Mouse (Mus musculus) neutrophil, adult 83 days (primary cell): ENCODE results near the gene Gm11541. TPM values are rescaled to one million over a fixed set of nuclear protein-coding genes. Genes with fewer than 3 reads are reported as not detected.

Experiments
- total RNA-seq, 2 experiments: library from RNA; stranded (reverse); gene quantifications; one replicate each; pipeline ENCODE4 v1.2.4; 2023

Gm11541 gene
- total RNA-seq: not detected

GRCm38 (mm10) chr11:94704472-94704871 is at the start of gene Gm11541:
Gene Gm11541, minus strand, starts transcription at chr11:94704499.

DNA sequence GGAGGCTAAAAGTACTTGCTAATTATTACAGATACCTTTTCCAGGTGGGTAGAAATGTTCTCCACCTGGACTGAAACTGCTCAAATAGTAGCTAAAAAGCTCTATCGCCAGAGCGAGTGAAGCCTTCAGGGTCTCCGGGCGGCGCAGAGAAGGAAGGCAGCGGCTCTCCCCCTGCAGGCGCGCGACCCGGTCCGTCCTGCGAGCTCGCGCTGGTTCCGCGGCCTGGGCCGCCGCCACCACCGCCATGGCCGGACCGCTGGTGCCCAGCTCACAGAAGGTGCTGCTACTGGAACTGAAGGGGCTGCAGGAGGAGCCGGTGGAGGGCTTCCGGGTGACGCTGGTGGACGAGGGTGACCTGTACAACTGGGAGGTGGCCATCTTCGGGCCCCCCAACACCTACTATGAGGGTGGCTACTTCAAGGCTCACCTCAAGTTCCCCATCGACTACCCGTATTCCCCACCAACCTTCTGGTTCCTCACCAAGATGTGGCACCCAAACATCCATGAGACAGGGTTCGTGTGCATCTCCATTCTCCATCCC is 37.5 kb upstream of the Gm11541 start, which contains the start of gene Cdc34b:
Gene Cdc34b (plus strand): TSS at position 51 of the 541 bp plus-strand sequence.

GRCm38 (mm10) chr11:94676754-94677606 is 27.3 kb downstream of the Gm11541 start, which contains the start of gene Xylt2:
Gene Xylt2, minus strand, starts transcription at chr11:94677515.

GRCm38 (mm10) chr11:94653663-94654436 is 50.4 kb downstream of the Gm11541 start, which contains the start of the genes Mrpl27 and Eme1:
Gene Mrpl27, plus strand, starts transcription at chr11:94653767.
Gene Eme1, minus strand, starts transcription at chr11:94653964.

Other genes starting within 250 kb of the Gm11541 start
- 1 to 10 TPM; 2.0 to 4.4 TPM for gene Cacna1g, start 230.3 kb downstream of the Gm11541 start, total RNA-seq
- not detected for gene Spata20, start 218.3 kb downstream of the Gm11541 start, total RNA-seq
- gene Epn3, start 204.5 kb downstream of the Gm11541 start, total RNA-seq: not detected
- gene Mycbpap, start 182.8 kb downstream of the Gm11541 start, total RNA-seq: under 1 TPM; 0.13 TPM
- under 1 TPM; 0.26 to 0.62 TPM for gene Rsad1, start 155.2 kb downstream of the Gm11541 start, total RNA-seq
- gene Chad, start 139.5 kb downstream of the Gm11541 start, total RNA-seq: not detected
- 1 to 10 TPM; 2.8 to 3.0 TPM for gene Acsf2, start 102.6 kb downstream of the Gm11541 start, total RNA-seq
- 10 to 100 TPM; 58.3 to 59.1 TPM for gene Lrrc59, start 74.7 kb downstream of the Gm11541 start, total RNA-seq
- 10 to 100 TPM; 17.2 to 18.0 TPM for gene Mrpl27, start 50.7 kb downstream of the Gm11541 start, total RNA-seq
- 10 to 100 TPM in 1 of 2 experiments, 1 to 10 TPM in 1; 9.3 to 10.4 TPM for gene Eme1, start 50.5 kb downstream of the Gm11541 start, total RNA-seq
- 1 to 10 TPM; 5.5 to 6.7 TPM for gene Xylt2, start 27.0 kb downstream of the Gm11541 start, total RNA-seq
- not detected for gene Cdc34b, start 37.3 kb upstream of the Gm11541 start, total RNA-seq
- not detected for gene Tmem92, start 78.2 kb upstream of the Gm11541 start, total RNA-seq
- 100 to 1,000 TPM; 370 to 474 TPM for gene Col1a1, start 231.7 kb upstream of the Gm11541 start, total RNA-seq